Mouse (Mus musculus): Measurements from ENCODE around the gene Ralgps2. TPM values are rescaled to one million over a fixed set of nuclear protein-coding genes. Genes with fewer than 3 reads are reported as not detected.

The Ralgps2 gene
- total RNA-seq, 2 experiments from 2014 or later, result 70.9 to 80.5 TPM

GRCm38 (mm10) chr1:156937436-156937835 is 2.0 kb downstream of the Ralgps2 start:
- TF ChIP-seq CTCF (conservative IDR thresholded peaks at IDR 0.05), result no peak
- no peak overlapping the region for H3K4me3 ChIP-seq
- DNase-seq (ENCODE audit: low spot score in 2 of 2), result no peak
- H3K27ac ChIP-seq, result no peak overlapping the region

- TF ChIP-seq CTCF (conservative IDR thresholded peaks at IDR 0.05), result no peak
- no peak for DNase-seq (ENCODE audit: low spot score in 2 of 2)
- Histone ChIP-seq H3K27ac (no peak overlapping the region), H3K4me3 (no peak overlapping the region)
These were observed 5.7 kb downstream of the Ralgps2 start for GRCm38 (mm10) chr1:156933712-156934111.

GRCm38 (mm10) chr1:156932036-156932774 is 7.2 kb downstream of the Ralgps2 start:
- H3K4me3 ChIP-seq, result no peak overlapping the region
- no peak overlapping the region for H3K27ac ChIP-seq
- TF ChIP-seq CTCF (conservative IDR thresholded peaks at IDR 0.05), result no peak
- DNase-seq (ENCODE audit: low spot score in 2 of 2), result no peak

- Histone ChIP-seq H3K4me3 (no peak overlapping the region), H3K27ac (no peak overlapping the region)
- no peak for TF ChIP-seq CTCF (conservative IDR thresholded peaks at IDR 0.05)
- DNase-seq (ENCODE audit: low spot score in 2 of 2), result no peak
These were observed 8.1 kb downstream of the Ralgps2 start for GRCm38 (mm10) chr1:156931106-156931870.

- H3K4me3 ChIP-seq, result no peak overlapping the region
- H3K27ac ChIP-seq, result no peak overlapping the region
- no peak for TF ChIP-seq CTCF (conservative IDR thresholded peaks at IDR 0.05)
- no peak for DNase-seq (ENCODE audit: low spot score in 2 of 2)
These were observed 9.2 kb downstream of the Ralgps2 start for GRCm38 (mm10) chr1:156930263-156930662.

- TF ChIP-seq CTCF (conservative IDR thresholded peaks at IDR 0.05), result no peak
- Histone ChIP-seq H3K27ac (no peak overlapping the region), H3K4me3 (no peak overlapping the region)
- no peak for DNase-seq (ENCODE audit: low spot score in 2 of 2)
These were observed 11.2 kb downstream of the Ralgps2 start for GRCm38 (mm10) chr1:156928255-156928654.

GRCm38 (mm10) chr1:156923511-156923910 is 15.9 kb downstream of the Ralgps2 start:
- Histone ChIP-seq H3K4me3 (no peak overlapping the region), H3K27ac (no peak overlapping the region)
- no peak for TF ChIP-seq CTCF (conservative IDR thresholded peaks at IDR 0.05)
- no peak for DNase-seq (ENCODE audit: low spot score in 2 of 2)

GRCm38 (mm10) chr1:156922921-156923320 is 16.5 kb downstream of the Ralgps2 start:
- Histone ChIP-seq H3K4me3 (no peak overlapping the region), H3K27ac (no peak overlapping the region)
- no peak for DNase-seq (ENCODE audit: low spot score in 2 of 2)
- no peak for TF ChIP-seq CTCF (conservative IDR thresholded peaks at IDR 0.05)

GRCm38 (mm10) chr1:156921290-156921994 is 18.0 kb downstream of the Ralgps2 start:
- peak overlapping the region; percentile 29; the same call in 1 of the 2 replicates for H3K27ac ChIP-seq
- DNase-seq (ENCODE audit: low spot score in 2 of 2), result no peak
- no peak for TF ChIP-seq CTCF (conservative IDR thresholded peaks at IDR 0.05)
- H3K4me3 ChIP-seq, result no peak overlapping the region

GRCm38 (mm10) chr1:156917460-156917859 is 22.0 kb downstream of the Ralgps2 start:
- peak; percentile 49 to 55 for DNase-seq (ENCODE audit: low spot score in 2 of 2)
- TF ChIP-seq CTCF (conservative IDR thresholded peaks at IDR 0.05), result peak; percentile 88
- no peak overlapping the region for H3K4me3 ChIP-seq
- H3K27ac ChIP-seq, result no peak overlapping the region

GRCm38 (mm10) chr1:156916361-156916760 is 23.1 kb downstream of the Ralgps2 start:
- Histone ChIP-seq H3K4me3 (no peak overlapping the region), H3K27ac (no peak overlapping the region)
- no peak for DNase-seq (ENCODE audit: low spot score in 2 of 2)
- TF ChIP-seq CTCF (conservative IDR thresholded peaks at IDR 0.05), result no peak

GRCm38 (mm10) chr1:156914942-156915341 is 24.5 kb downstream of the Ralgps2 start:
- no peak overlapping the region for H3K27ac ChIP-seq
- TF ChIP-seq CTCF (conservative IDR thresholded peaks at IDR 0.05), result no peak
- no peak overlapping the region for H3K4me3 ChIP-seq
- DNase-seq (ENCODE audit: low spot score in 2 of 2), result no peak

- no peak overlapping the region for H3K27ac ChIP-seq
- H3K4me3 ChIP-seq, result no peak overlapping the region
- no peak for TF ChIP-seq CTCF (conservative IDR thresholded peaks at IDR 0.05)
- no peak for DNase-seq (ENCODE audit: low spot score in 2 of 2)
These were observed 26.2 kb downstream of the Ralgps2 start for GRCm38 (mm10) chr1:156913190-156913589.

Measured in layer of hippocampus, adult 2 months (tissue).